Mouse (Mus musculus): Measurements from ENCODE around the gene Gpr1.
A peak's percentile ranks its signal among the peaks of the same experiment; 100 is the strongest.
"Not testable (repeated sequence)": the region's sequence is repeated elsewhere in the genome, so short reads cannot be mapped to it uniquely, and the experiment has no call there.

The Gpr1 gene

GRCm38 (mm10) chr1:63214631-63215030 is 288 bp upstream of the Gpr1 start:
- no peak for DNase-seq

- no peak for DNase-seq
Observed at GRCm38 (mm10) chr1:63213478-63214270, 669 bp downstream of the Gpr1 start.

- no peak for DNase-seq
Observed at GRCm38 (mm10) chr1:63209861-63210529, 4.3 kb downstream of the Gpr1 start.

- no peak for DNase-seq
Observed at GRCm38 (mm10) chr1:63207607-63208006, 6.7 kb downstream of the Gpr1 start.

- DNase-seq = no peak
Observed at GRCm38 (mm10) chr1:63204660-63205394, 9.5 kb downstream of the Gpr1 start.

- DNase-seq = no peak
Observed at GRCm38 (mm10) chr1:63203950-63204659, 10.2 kb downstream of the Gpr1 start.

- no peak for DNase-seq
Observed at GRCm38 (mm10) chr1:63203471-63203870, 10.9 kb downstream of the Gpr1 start.

GRCm38 (mm10) chr1:63201672-63202071 is 12.7 kb downstream of the Gpr1 start:
- no peak for DNase-seq

- no peak for DNase-seq
Observed at GRCm38 (mm10) chr1:63200322-63200721, 14.0 kb downstream of the Gpr1 start.

GRCm38 (mm10) chr1:63199387-63199786 is 15.0 kb downstream of the Gpr1 start:
- no peak for DNase-seq

GRCm38 (mm10) chr1:63195848-63196512 is 18.4 kb downstream of the Gpr1 start:
- DNase-seq = no peak

GRCm38 (mm10) chr1:63192306-63193065 is 21.9 kb downstream of the Gpr1 start:
- no peak for DNase-seq

- no peak for DNase-seq
Observed at GRCm38 (mm10) chr1:63190851-63191250, 23.5 kb downstream of the Gpr1 start.

GRCm38 (mm10) chr1:63188536-63188935 is 25.8 kb downstream of the Gpr1 start:
- no peak for DNase-seq

- DNase-seq = not testable (repeated sequence)
Observed at GRCm38 (mm10) chr1:63185430-63185829, 28.9 kb downstream of the Gpr1 start.

GRCm38 (mm10) chr1:63182636-63183270 is 31.6 kb downstream of the Gpr1 start:
- DNase-seq = peak; percentile 37

GRCm38 (mm10) chr1:63182212-63182611 is 32.1 kb downstream of the Gpr1 start:
- DNase-seq = peak; percentile 74

- peak; percentile 14 for DNase-seq
Observed at GRCm38 (mm10) chr1:63181480-63181879, 32.9 kb downstream of the Gpr1 start.

GRCm38 (mm10) chr1:63181019-63181418 is 33.3 kb downstream of the Gpr1 start:
- DNase-seq = peak; percentile 88

GRCm38 (mm10) chr1:63180575-63180974 is 33.8 kb downstream of the Gpr1 start:
- DNase-seq = not testable (repeated sequence)

GRCm38 (mm10) chr1:63180122-63180521 is 34.2 kb downstream of the Gpr1 start:
- DNase-seq = peak; percentile 9

Data from cerebellum, adult 9-11 months (tissue).